Mouse (Mus musculus): ENCODE data around the gene Prkaca. TPM values are rescaled to one million over a fixed set of nuclear protein-coding genes. Genes with fewer than 3 reads are reported as not detected.

Prkaca gene
- polyA plus RNA-seq, 1 experiment from 2014 or later, result 62.4 TPM

GRCm38 (mm10) chr8:84039050-84039449 lies 66.3 kb downstream of the Prkaca start:
- no peak overlapping the region for H3K9ac ChIP-seq (ENCODE audit: low read length)
- no peak overlapping the region for H3K4me2 ChIP-seq (replicated peaks; ENCODE audit: low read depth)
- H3K4me1 ChIP-seq (replicated peaks; ENCODE audit: control insufficient read depth, insufficient read depth), result no peaks in the 10 kb centered on the region
- H3K27me3 ChIP-seq (ENCODE audit: control insufficient read depth, insufficient read depth, low read length), result no peaks in the 10 kb centered on the region; the same call in 1 of the 2 replicates
- no peak overlapping the region for H3K27ac ChIP-seq (replicated peaks)
- H3K9me3 ChIP-seq (ENCODE audit: control insufficient read depth, low read length), result no peaks in the 10 kb centered on the region
- peak; percentile 94 for TF ChIP-seq CTCF (IDR thresholded peaks at IDR 0.05; ENCODE audit: low read depth)
- no peak for TF ChIP-seq EP300 (optimal IDR thresholded peaks at IDR 0.05)
- H3K36me3 ChIP-seq (ENCODE audit: control insufficient read depth, insufficient read depth, low read length), result no peaks in the 10 kb centered on the region
- ATAC-seq (ENCODE audit: low FRiP score, low TSS enrichment), result peak; percentile 38; the same call in 1 of the 2 replicates
- peak; percentile 76 for DNase-seq (ENCODE audit: low spot score)
- 1% methylated on average over 5 of the region's 5 CpGs for WGBS
- no peak overlapping the region for H3K4me3 ChIP-seq (ENCODE audit: low read depth, low read length)

GRCm38 (mm10) chr8:84042066-84042947 lies 69.5 kb downstream of the Prkaca start, which contains the start of gene Il27ra:
TSS of gene Il27ra (minus strand) at chr8:84042589.
- DNase-seq (ENCODE audit: low spot score), result peak; percentile 74
- peak within 1 kb of the TSS; percentile 32 for H3K4me3 ChIP-seq (ENCODE audit: low read depth, low read length)
- no peaks in the 10 kb centered on the region for H3K4me1 ChIP-seq (replicated peaks; ENCODE audit: control insufficient read depth, insufficient read depth)
- H3K27ac ChIP-seq (replicated peaks), result no peak within 1 kb of the TSS
- TF ChIP-seq EP300 (optimal IDR thresholded peaks at IDR 0.05), result no peak
- TF ChIP-seq CTCF (IDR thresholded peaks at IDR 0.05; ENCODE audit: low read depth), result peak; percentile 82
- H3K4me2 ChIP-seq (replicated peaks; ENCODE audit: low read depth), result peak within 1 kb of the TSS; percentile 61
- 0 out of 2 replicates have a peak within 1 kb of the TSS, but pooled peaks have one; percentile 23 for H3K9ac ChIP-seq (ENCODE audit: low read length)
- 7% methylated on average over 40 of the region's 40 CpGs for WGBS
- ATAC-seq (ENCODE audit: low FRiP score, low TSS enrichment), result peak; percentile 82
- no peaks in the 10 kb centered on the region for H3K36me3 ChIP-seq (ENCODE audit: control insufficient read depth, insufficient read depth, low read length)
- no peaks in the 10 kb centered on the region for H3K9me3 ChIP-seq (ENCODE audit: control insufficient read depth, low read length)
- H3K27me3 ChIP-seq (ENCODE audit: control insufficient read depth, insufficient read depth, low read length), result peaks cover 4% of the 10 kb centered on the region; the same call in 1 of the 2 replicates

- ATAC-seq (ENCODE audit: low FRiP score, low TSS enrichment) (no peak), DNase-seq (ENCODE audit: low spot score) (no peak)
- Histone ChIP-seq H3K4me3 (ENCODE audit: low read depth, low read length) (no peak overlapping the region), H3K27me3 (ENCODE audit: control insufficient read depth, insufficient read depth, low read length) (peaks cover 4% of the 10 kb centered on the region; the same call in 1 of the 2 replicates), H3K36me3 (ENCODE audit: control insufficient read depth, insufficient read depth, low read length) (no peaks in the 10 kb centered on the region), H3K4me2 (replicated peaks; ENCODE audit: low read depth) (peak overlapping the region; percentile 61), H3K27ac (replicated peaks) (no peak overlapping the region), H3K9me3 (ENCODE audit: control insufficient read depth, low read length) (no peaks in the 10 kb centered on the region), H3K4me1 (replicated peaks; ENCODE audit: control insufficient read depth, insufficient read depth) (no peaks in the 10 kb centered on the region), H3K9ac (ENCODE audit: low read length) (no peak overlapping the region)
- WGBS, result 33% methylated on average over 12 of the region's 12 CpGs
- TF ChIP-seq EP300 (optimal IDR thresholded peaks at IDR 0.05) (no peak), CTCF (IDR thresholded peaks at IDR 0.05; ENCODE audit: low read depth) (no peak)
Measured at GRCm38 (mm10) chr8:84042948-84043342, 70.2 kb downstream of the Prkaca start.

GRCm38 (mm10) chr8:84044103-84044502 lies 71.3 kb downstream of the Prkaca start:
- ATAC-seq (ENCODE audit: low FRiP score, low TSS enrichment) (no peak), DNase-seq (ENCODE audit: low spot score) (no peak)
- H3K27ac ChIP-seq (replicated peaks), result no peak overlapping the region
- no peak for TF ChIP-seq EP300 (optimal IDR thresholded peaks at IDR 0.05)
- peak; percentile 35 for TF ChIP-seq CTCF (IDR thresholded peaks at IDR 0.05; ENCODE audit: low read depth)
- no peaks in the 10 kb centered on the region for H3K9me3 ChIP-seq (ENCODE audit: control insufficient read depth, low read length)
- no peak overlapping the region for H3K9ac ChIP-seq (ENCODE audit: low read length)
- WGBS, result 17% methylated on average over 7 of the region's 7 CpGs
- H3K4me2 ChIP-seq (replicated peaks; ENCODE audit: low read depth), result no peak overlapping the region
- H3K4me3 ChIP-seq (ENCODE audit: low read depth, low read length), result no peak overlapping the region
- H3K27me3 ChIP-seq (ENCODE audit: control insufficient read depth, insufficient read depth, low read length), result peaks cover 4% of the 10 kb centered on the region; the same call in 1 of the 2 replicates
- H3K36me3 ChIP-seq (ENCODE audit: control insufficient read depth, insufficient read depth, low read length), result no peaks in the 10 kb centered on the region
- H3K4me1 ChIP-seq (replicated peaks; ENCODE audit: control insufficient read depth, insufficient read depth), result no peaks in the 10 kb centered on the region

- no peak within 1 kb of the TSS for H3K27ac ChIP-seq (replicated peaks)
- no peaks in the 10 kb centered on the region for H3K4me1 ChIP-seq (replicated peaks; ENCODE audit: control insufficient read depth, insufficient read depth)
- H3K9ac ChIP-seq (ENCODE audit: low read length), result no peak within 1 kb of the TSS
- WGBS, result 14% methylated on average over 9 of the region's 9 CpGs
- no peaks in the 10 kb centered on the region for H3K9me3 ChIP-seq (ENCODE audit: control insufficient read depth, low read length)
- ATAC-seq (ENCODE audit: low FRiP score, low TSS enrichment) (no peak), DNase-seq (ENCODE audit: low spot score) (no peak)
- no peak for TF ChIP-seq CTCF (IDR thresholded peaks at IDR 0.05; ENCODE audit: low read depth)
- TF ChIP-seq EP300 (optimal IDR thresholded peaks at IDR 0.05), result no peak
- no peaks in the 10 kb centered on the region for H3K36me3 ChIP-seq (ENCODE audit: control insufficient read depth, insufficient read depth, low read length)
- H3K4me2 ChIP-seq (replicated peaks; ENCODE audit: low read depth), result no peak within 1 kb of the TSS
- H3K27me3 ChIP-seq (ENCODE audit: control insufficient read depth, insufficient read depth, low read length), result peaks cover 4% of the 10 kb centered on the region; the same call in 1 of the 2 replicates
- H3K4me3 ChIP-seq (ENCODE audit: low read depth, low read length), result no peak within 1 kb of the TSS
Measured at GRCm38 (mm10) chr8:84044900-84045299, 72.1 kb downstream of the Prkaca start, which contains the start of gene Rln3. TSS of gene Rln3 (minus strand) at chr8:84045000.

MicroRNAs within 50 kb of the gene (microRNA counts, 519-probe panel; counts per million panel counts)
- not detected for microRNA mmu-miR-1199

Small RNA genes within 50 kb of the gene (microRNA-seq; reads per million reads assigned to microRNA genes)
- not detected for gene Gm44330
- gene Gm44450, result not detected
- 1.6 reads per million for gene Mir1199
- 2.6 reads per million for gene Mir8111

Other genes starting within 250 kb of the Prkaca start
- gene Adgre5, start 231.7 kb upstream of the Prkaca start, polyA plus RNA-seq (2015; fragmentation: Nextera tagmentation; extraction: Ambion mirVana), result 16.9 and 17.1 TPM in 2 replicates
- 6.5 and 7.5 TPM in 2 replicates for gene Adgrl1, start 72.9 kb upstream of the Prkaca start, polyA plus RNA-seq (2015; fragmentation: Nextera tagmentation; extraction: Ambion mirVana)
- 0.11 and 0.13 TPM in 2 replicates for gene Gm10644, start 17.8 kb upstream of the Prkaca start, polyA plus RNA-seq (2015; fragmentation: Nextera tagmentation; extraction: Ambion mirVana)
- 14.1 and 16.6 TPM in 2 replicates for gene Asf1b, start 17.5 kb upstream of the Prkaca start, polyA plus RNA-seq (2015; fragmentation: Nextera tagmentation; extraction: Ambion mirVana)
- gene Samd1, start 24.7 kb downstream of the Prkaca start, polyA plus RNA-seq (2015; fragmentation: Nextera tagmentation; extraction: Ambion mirVana), result 4.2 and 4.5 TPM in 2 replicates
- gene 1700067K01Rik, start 28.5 kb downstream of the Prkaca start, polyA plus RNA-seq (2015; fragmentation: Nextera tagmentation; extraction: Ambion mirVana), result 0.36 and 0.38 TPM in 2 replicates
- gene 2210011C24Rik, start 39.2 kb downstream of the Prkaca start, polyA plus RNA-seq (2015; fragmentation: Nextera tagmentation; extraction: Ambion mirVana), result 5.8 and 6.1 TPM in 2 replicates
- gene Palm3, start 48.5 kb downstream of the Prkaca start, polyA plus RNA-seq (2015; fragmentation: Nextera tagmentation; extraction: Ambion mirVana), result 0.96 and 1.3 TPM in 2 replicates
- 0.40 and 0.44 TPM in 2 replicates for gene Il27ra, start 69.6 kb downstream of the Prkaca start, polyA plus RNA-seq (2015; fragmentation: Nextera tagmentation; extraction: Ambion mirVana)
- 0.17 TPM in 1 of 2 replicates, not detected in the other for gene Rln3, start 72.0 kb downstream of the Prkaca start, polyA plus RNA-seq (2015; fragmentation: Nextera tagmentation; extraction: Ambion mirVana)
- gene Gm10643, start 92.1 kb downstream of the Prkaca start, polyA plus RNA-seq (2015; fragmentation: Nextera tagmentation; extraction: Ambion mirVana), result 0.96 and 1.2 TPM in 2 replicates
- gene Rfx1, start 93.8 kb downstream of the Prkaca start, polyA plus RNA-seq (2015; fragmentation: Nextera tagmentation; extraction: Ambion mirVana), result 2.7 and 3.0 TPM in 2 replicates
- gene Dcaf15, start 131.8 kb downstream of the Prkaca start, polyA plus RNA-seq (2015; fragmentation: Nextera tagmentation; extraction: Ambion mirVana), result 4.1 and 4.4 TPM in 2 replicates
- gene Podnl1, start 153.0 kb downstream of the Prkaca start, polyA plus RNA-seq (2015; fragmentation: Nextera tagmentation; extraction: Ambion mirVana), result 0.11 and 0.21 TPM in 2 replicates
- 15.8 and 17.5 TPM in 2 replicates for gene Cc2d1a, start 174.9 kb downstream of the Prkaca start, polyA plus RNA-seq (2015; fragmentation: Nextera tagmentation; extraction: Ambion mirVana)
- gene 4930432K21Rik, start 175.0 kb downstream of the Prkaca start, polyA plus RNA-seq (2015; fragmentation: Nextera tagmentation; extraction: Ambion mirVana), result 0.28 and 0.40 TPM in 2 replicates
- 2.0 and 4.4 TPM in 2 replicates for gene Nanos3, start 212.2 kb downstream of the Prkaca start, polyA plus RNA-seq (2015; fragmentation: Nextera tagmentation; extraction: Ambion mirVana)

All from stomach, postnatal 0 days (tissue).